Mouse (Mus musculus): Measurements from ENCODE around the gene Map3k11.

DNA sequence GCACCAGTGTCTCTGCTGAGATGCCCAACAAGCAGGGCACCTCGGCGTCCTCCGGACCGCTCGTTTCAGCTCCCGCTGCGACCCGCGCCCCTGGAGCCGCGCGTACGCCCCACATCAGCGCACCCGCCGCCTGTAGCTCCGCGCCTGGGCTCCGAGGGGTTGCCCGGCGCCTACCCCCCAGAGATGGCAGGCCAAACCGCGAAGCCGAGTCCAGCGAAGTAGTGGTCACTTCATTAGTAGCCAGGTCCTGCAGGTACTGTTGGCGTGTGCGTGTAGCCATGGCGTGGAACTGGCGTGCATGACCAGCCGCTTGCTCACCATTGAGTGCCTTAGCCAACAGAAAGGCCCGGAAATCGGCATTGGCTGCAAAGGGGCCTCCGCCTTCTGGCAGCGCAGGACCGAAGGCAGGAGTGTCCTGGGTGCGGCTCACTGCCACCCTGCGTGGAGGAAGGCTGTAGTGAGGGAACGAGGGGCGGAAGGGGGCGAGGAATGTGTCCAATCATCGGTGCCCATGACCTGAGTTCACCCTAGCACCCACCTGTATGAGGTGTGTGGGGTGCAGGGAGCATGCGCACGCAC is 33.7 kb upstream of the Map3k11 start:
- TF ChIP-seq CTCF (conservative IDR thresholded peaks at IDR 0.05; ENCODE audit: insufficient read depth, insufficient read length, low read depth, low read length) (no peak), POLR2A (IDR thresholded peaks at IDR 0.05; ENCODE audit: low read depth, low read length) (no peak)
